Mouse (Mus musculus) heart, postnatal 10 days (tissue): ENCODE data around the gene Zfp446. TPM values are rescaled to one million over a fixed set of nuclear protein-coding genes. Genes with fewer than 3 reads are reported as not detected.
"Not testable (repeated sequence)": the region's sequence is repeated elsewhere in the genome, so short reads cannot be mapped to it uniquely, and the experiment has no call there.

Experiments used
- DNase-seq, 2 experiments: peaks; one replicate each; pipeline ENCODE4 v3.0.0; 2021
- intact Hi-C: fragments of 180-260 bp; cut with DNase I; formaldehyde crosslinking; loops from one replicate; pipeline ENCODE4 v1.15.1; 2025
- total RNA-seq, 2 experiments: library from RNA; stranded (reverse); gene quantifications; 2 replicates each; pipeline ENCODE4 v1.2.3; 2021

The Zfp446 gene
- 1 to 10 TPM; 3.9 to 4.4 TPM for total RNA-seq

- intact Hi-C loops = loop anchor here (1.0 to 5.0 kb wide), 3 partner anchors 13 to 59 kb away; partner anchors contain the start of genes Ube2m and Zfp324
- DNase-seq = peak; percentile 99
These were observed at the start of gene Zfp446 for GRCm38 (mm10) chr7:12977682-12978389. TSS of gene Zfp446 (plus strand) at chr7:12977848.

- intact Hi-C loops = no loop called here
- DNase-seq = no peak
These were observed 44.0 kb upstream of the Zfp446 start for GRCm38 (mm10) chr7:12933615-12934140.

- intact Hi-C loops = no loop called here
These were observed 42.8 kb upstream of the Zfp446 start for GRCm38 (mm10) chr7:12934808-12935207.

GRCm38 (mm10) chr7:12937254-12937803, 40.3 kb upstream of the Zfp446 start:
- DNase-seq, intact Hi-C loops: not testable (repeated sequence)

More at GRCm38 (mm10) chr7:12934808-12935207, 42.8 kb upstream of the Zfp446 start:
- no peak for DNase-seq

- DNase-seq = no peak
- intact Hi-C loops = no loop called here
These were observed 37.0 kb upstream of the Zfp446 start for GRCm38 (mm10) chr7:12940599-12940998.

GRCm38 (mm10) chr7:12943488-12943887, 34.2 kb upstream of the Zfp446 start:
- no peak for DNase-seq
- intact Hi-C loops = no loop called here

GRCm38 (mm10) chr7:12949032-12949871, 28.4 kb upstream of the Zfp446 start:
- peak; percentile 94 to 96 for DNase-seq
- intact Hi-C loops = loop anchor here (2.0 kb wide), 2 partner anchors 16 to 26 kb away; partner anchors contain the start of genes Rps5 and Zfp324

- intact Hi-C loops = loop anchor here (2.0 kb wide), 2 partner anchors 15 to 27 kb away; partner anchors contain the start of genes Rps5 and Zfp324
- DNase-seq = no peak
These were observed 27.8 kb upstream of the Zfp446 start for GRCm38 (mm10) chr7:12949872-12950229.

- no peak for DNase-seq
- intact Hi-C loops = no loop called here
These were observed 22.8 kb upstream of the Zfp446 start for GRCm38 (mm10) chr7:12954896-12955295.

GRCm38 (mm10) chr7:12957511-12957910, 20.1 kb upstream of the Zfp446 start:
- intact Hi-C loops = no loop called here
- DNase-seq = no peak

- DNase-seq = no peak
- intact Hi-C loops = no loop called here
These were observed 18.7 kb upstream of the Zfp446 start for GRCm38 (mm10) chr7:12958948-12959347.

GRCm38 (mm10) chr7:12959718-12960117, 17.9 kb upstream of the Zfp446 start:
- DNase-seq = no peak
- intact Hi-C loops = loop anchor here (5.0 kb wide), 1 partner anchor 37 kb away; the partner anchor contains the start of gene Rps5

GRCm38 (mm10) chr7:12961511-12962141, 16.0 kb upstream of the Zfp446 start:
- peak; percentile 63 to 66 for DNase-seq
- intact Hi-C loops = loop anchor here (5.0 kb wide), 1 partner anchor 39 kb away; the partner anchor contains the start of gene Rps5

- DNase-seq = peak; percentile 93
- intact Hi-C loops = loop anchor here (1.0 to 2.0 kb wide), 2 partner anchors 12 to 17 kb away; partner anchors contain the start of gene Zfp446
These were observed 12.0 kb upstream of the Zfp446 start, which contains the start of gene Zfp324 for GRCm38 (mm10) chr7:12965678-12966091. TSS of gene Zfp324 (plus strand) at chr7:12965838.

GRCm38 (mm10) chr7:12966104-12966845, 11.4 kb upstream of the Zfp446 start:
- intact Hi-C loops = no loop called here
- DNase-seq = peak; percentile 68 to 70

- intact Hi-C loops = no loop called here
- no peak for DNase-seq
These were observed 6.7 kb upstream of the Zfp446 start for GRCm38 (mm10) chr7:12970906-12971305.

- DNase-seq = peak in 1 of 2 experiments; percentile 19
- intact Hi-C loops = loop anchor here (2.0 to 5.0 kb wide), 2 partner anchors 30 to 58 kb away; partner anchors contain the start of gene Ube2m
These were observed 1.5 kb downstream of the Zfp446 start for GRCm38 (mm10) chr7:12978931-12979722.

- no peak for DNase-seq
- intact Hi-C loops = loop anchor here (2.0 to 5.0 kb wide), 2 partner anchors 29 to 58 kb away; partner anchors contain the start of gene Ube2m
These were observed 2.1 kb downstream of the Zfp446 start for GRCm38 (mm10) chr7:12979776-12980175.
